Mouse (Mus musculus) hindbrain, embryonic 11.5 days (tissue): Measurements from ENCODE around the gene Frs2. TPM values are rescaled to one million over a fixed set of nuclear protein-coding genes. Genes with fewer than 3 reads are reported as not detected.

Experiments
- ATAC-seq: fragments of 200-750 bp; cut with Nextera tagmentation; 2 replicates; pipeline ENCODE4 v1.8.0; 2017; ENCODE audit warnings: mild to moderate bottlenecking, moderate TSS enrichment, moderate library complexity; ENCODE audit not compliant: low FRiP score
- DNase-seq: peaks from one replicate; pipeline ENCODE4 v3.0.0-alpha.2; 2015; ENCODE audit warnings: low spot score
- H3K27ac ChIP-seq: fragments of 300-500 bp; sonication (generic); 2 replicates; pipeline ENCODE4 v1.5.1; 2014; ENCODE audit warnings: mild to moderate bottlenecking, low read depth, low read length
- H3K27me3 ChIP-seq: fragments of 300-500 bp; sonication (generic); 2 replicates; pipeline ENCODE4 v1.6.1; 2014; ENCODE audit warnings: mild to moderate bottlenecking, low read length, moderate library complexity, mixed read lengths; ENCODE audit not compliant: control insufficient read depth, insufficient read depth
- H3K36me3 ChIP-seq: fragments of 300-500 bp; sonication (generic); 2 replicates; pipeline ENCODE4 v1.6.1; 2014; ENCODE audit warnings: mild to moderate bottlenecking, low read length, moderate library complexity, mixed read lengths; ENCODE audit not compliant: control insufficient read depth, insufficient read depth
- H3K4me1 ChIP-seq: fragments of 300-500 bp; sonication (generic); replicated peaks from 2 replicates; pipeline ENCODE4 v1.6.1; 2014; ENCODE audit warnings: low read length, mixed read lengths; ENCODE audit not compliant: control insufficient read depth, insufficient read depth
- H3K4me2 ChIP-seq: fragments of 300-500 bp; sonication (generic); replicated peaks from 2 replicates; pipeline ENCODE4 v1.6.1; 2014; ENCODE audit warnings: mild to moderate bottlenecking, low read depth, low read length
- H3K4me3 ChIP-seq: fragments of 300-500 bp; sonication (generic); 2 replicates; pipeline ENCODE4 v1.5.1; 2014; ENCODE audit warnings: low read depth, low read length
- H3K9ac ChIP-seq: fragments of 300-500 bp; sonication (generic); 2 replicates; pipeline ENCODE4 v1.6.1; 2014; ENCODE audit warnings: low read depth, low read length
- H3K9me3 ChIP-seq: fragments of 300-500 bp; sonication (generic); 2 replicates; pipeline ENCODE4 v1.6.1; 2016; ENCODE audit warnings: low read length; ENCODE audit not compliant: control insufficient read depth
- WGBS: fragments of 180-500 bp; shearing (Covaris S2); extraction: QIAGEN DNeasy Blood & Tissue Kit; methylation state at CpG from one replicate; pipeline ENCODE4 v1.1.7; 2014; 5-methylcytosine and 5-hydroxymethylcytosine counted together
- polyA plus RNA-seq: library from polyadenylated mRNA; unstranded; fragments of >200 nt; fragmentation: Nextera tagmentation; extraction: Ambion mirVana; gene quantifications from 2 replicates; pipeline ENCODE4 v1.2.1, GENCODE M21; 2014

Gene Frs2
- polyA plus RNA-seq, 1 experiment from 2014 or later: 31.1 TPM

DNA sequence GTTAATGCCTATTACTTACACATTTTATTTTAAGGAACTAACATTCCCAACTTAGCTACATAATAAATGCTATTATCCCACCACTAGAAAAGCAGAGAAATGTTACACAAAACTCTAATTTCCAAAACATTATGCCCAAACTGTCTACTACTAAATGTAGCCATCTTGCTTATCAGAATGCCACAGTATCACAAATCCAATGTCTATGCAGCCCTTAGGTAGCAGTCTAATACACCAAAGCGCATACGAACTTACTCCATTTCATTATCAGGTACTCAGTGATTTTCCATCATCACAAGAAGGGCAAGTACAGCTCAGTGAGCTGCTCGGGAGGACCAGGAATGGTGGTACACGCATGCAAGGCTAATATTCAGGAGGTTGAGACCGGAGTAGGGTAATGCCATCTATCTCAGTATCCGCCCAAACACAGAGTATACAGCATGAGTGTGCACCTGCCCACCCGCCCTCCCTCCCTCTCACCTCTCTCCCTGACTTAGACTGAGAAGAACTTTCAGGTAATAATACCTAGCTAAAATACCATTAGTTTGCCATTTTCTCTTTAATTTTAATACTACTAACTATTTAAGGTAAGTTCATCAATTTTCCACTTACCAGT, 28.2 kb downstream of the Frs2 start:
- H3K27me3 ChIP-seq: no peaks in the 10 kb centered on the region
- H3K9ac ChIP-seq: no peak overlapping the region
- no peak for DNase-seq
- H3K9me3 ChIP-seq: no peaks in the 10 kb centered on the region
- no peaks in the 10 kb centered on the region for H3K4me1 ChIP-seq
- no peak overlapping the region for H3K4me2 ChIP-seq
- no peak overlapping the region for H3K4me3 ChIP-seq
- ATAC-seq: no peak
- H3K36me3 ChIP-seq: no peaks in the 10 kb centered on the region
- WGBS: 94% methylated on average over 7 of the region's 7 CpGs
- H3K27ac ChIP-seq: no peak overlapping the region

DNA sequence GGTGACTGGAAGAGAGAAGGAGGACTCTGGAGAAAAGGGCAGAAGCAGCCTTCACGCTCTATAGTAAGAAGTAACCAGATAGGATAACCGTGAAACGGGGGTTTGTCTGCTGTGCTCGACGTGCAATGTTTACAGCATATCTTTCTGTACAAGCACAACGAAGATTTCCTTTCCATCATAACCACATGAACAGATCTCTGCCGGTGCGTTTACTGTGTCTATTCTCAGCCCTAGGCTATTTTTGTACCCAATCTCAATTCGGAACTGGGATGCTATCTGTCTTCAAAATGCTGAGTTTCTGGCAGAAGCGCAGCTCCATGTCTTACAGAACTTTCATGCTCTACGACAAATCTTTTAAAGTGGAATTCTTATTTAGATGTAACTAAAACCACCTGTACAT, 28.8 kb downstream of the Frs2 start:
- Histone ChIP-seq H3K27me3 (no peaks in the 10 kb centered on the region), H3K4me2 (no peak overlapping the region), H3K36me3 (no peaks in the 10 kb centered on the region), H3K4me3 (no peak overlapping the region), H3K9ac (no peak overlapping the region), H3K4me1 (no peaks in the 10 kb centered on the region), H3K9me3 (no peaks in the 10 kb centered on the region), H3K27ac (no peak overlapping the region)
- ATAC-seq (no peak), DNase-seq (no peak)
- 90% methylated on average over 11 of the region's 11 CpGs for WGBS

DNA sequence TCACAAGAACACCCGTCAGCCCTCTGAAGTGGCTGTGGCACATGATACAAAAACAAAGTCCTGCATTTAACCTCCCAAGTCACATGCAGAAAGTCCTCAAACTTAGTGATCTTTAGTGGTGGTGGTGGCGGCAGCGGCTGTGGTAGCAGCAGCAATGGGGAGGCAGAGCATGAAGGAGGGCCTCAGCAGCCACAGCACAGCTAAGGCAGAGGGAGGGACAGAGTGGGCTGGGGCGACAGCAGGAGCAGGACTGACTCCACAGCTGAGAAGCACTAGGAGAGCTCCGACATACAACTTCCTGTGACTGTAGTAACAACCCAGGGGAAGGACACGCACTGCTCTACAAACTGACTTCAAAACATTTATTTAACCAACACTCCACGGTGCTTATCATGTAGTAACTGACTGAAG, 29.9 kb downstream of the Frs2 start:
- H3K4me3 ChIP-seq: no peak overlapping the region
- no peak for DNase-seq
- no peak overlapping the region for H3K4me2 ChIP-seq
- no peak overlapping the region for H3K9ac ChIP-seq
- no peak overlapping the region for H3K27ac ChIP-seq
- H3K4me1 ChIP-seq: no peaks in the 10 kb centered on the region
- WGBS: 82% methylated on average over 7 of the region's 7 CpGs
- H3K36me3 ChIP-seq: no peaks in the 10 kb centered on the region
- H3K27me3 ChIP-seq: no peaks in the 10 kb centered on the region
- no peaks in the 10 kb centered on the region for H3K9me3 ChIP-seq
- no peak for ATAC-seq

DNA sequence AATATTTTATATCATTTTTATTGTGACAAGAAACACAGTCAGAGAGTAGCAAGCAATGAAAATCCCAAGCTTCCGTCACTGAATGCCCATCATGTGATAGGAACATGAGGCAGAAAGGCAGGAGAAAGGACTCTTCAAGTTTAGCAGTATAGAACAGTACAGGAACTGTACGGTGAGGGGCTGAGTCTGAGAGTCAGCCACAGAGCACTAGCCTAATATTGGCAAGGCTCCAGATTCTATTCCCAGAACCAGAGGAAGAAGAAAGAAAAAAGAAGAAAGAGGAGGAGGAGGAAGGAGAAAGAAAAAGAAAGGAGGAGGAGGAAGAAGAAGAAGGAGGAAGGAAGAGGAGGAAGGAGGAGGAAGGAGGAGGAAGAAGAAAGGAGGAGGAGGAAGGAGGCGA, 32.7 kb downstream of the Frs2 start:
- Histone ChIP-seq H3K4me1 (no peaks in the 10 kb centered on the region), H3K27ac (no peak overlapping the region), H3K9ac (no peak overlapping the region), H3K36me3 (no peaks in the 10 kb centered on the region), H3K27me3 (no peaks in the 10 kb centered on the region), H3K4me2 (no peak overlapping the region), H3K9me3 (no peaks in the 10 kb centered on the region), H3K4me3 (no peak overlapping the region)
- WGBS: 84% methylated on average over 2 of the region's 3 CpGs
- no peak for DNase-seq
- no peak for ATAC-seq

DNA sequence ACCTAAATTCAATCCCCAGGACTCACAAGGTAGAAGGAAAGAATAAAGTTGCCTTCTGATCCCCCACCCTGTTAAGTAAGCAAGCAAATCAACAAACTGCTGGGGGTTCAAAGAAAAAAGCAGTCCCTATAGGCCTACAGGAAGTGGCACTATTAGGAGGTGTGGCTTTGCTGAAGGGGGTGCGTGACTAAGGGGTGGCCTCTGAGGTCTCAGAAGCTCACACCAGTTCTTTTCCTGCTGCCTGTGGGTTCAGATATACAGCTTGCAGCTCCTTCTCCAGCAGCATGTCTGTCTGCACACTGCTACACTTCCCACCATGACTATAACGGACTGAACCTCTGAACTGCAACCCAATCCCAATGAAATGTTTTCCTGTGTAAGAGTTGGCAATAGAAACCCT, 35.8 kb downstream of the Frs2 start:
- Histone ChIP-seq H3K36me3 (no peaks in the 10 kb centered on the region), H3K4me1 (no peaks in the 10 kb centered on the region), H3K9ac (no peak overlapping the region), H3K27me3 (no peaks in the 10 kb centered on the region), H3K4me2 (no peak overlapping the region), H3K4me3 (no peak overlapping the region), H3K27ac (no peak overlapping the region), H3K9me3 (no peaks in the 10 kb centered on the region)
- DNase-seq: no peak
- WGBS: 64% methylated on average over 2 of the region's 2 CpGs
- no peak for ATAC-seq

DNA sequence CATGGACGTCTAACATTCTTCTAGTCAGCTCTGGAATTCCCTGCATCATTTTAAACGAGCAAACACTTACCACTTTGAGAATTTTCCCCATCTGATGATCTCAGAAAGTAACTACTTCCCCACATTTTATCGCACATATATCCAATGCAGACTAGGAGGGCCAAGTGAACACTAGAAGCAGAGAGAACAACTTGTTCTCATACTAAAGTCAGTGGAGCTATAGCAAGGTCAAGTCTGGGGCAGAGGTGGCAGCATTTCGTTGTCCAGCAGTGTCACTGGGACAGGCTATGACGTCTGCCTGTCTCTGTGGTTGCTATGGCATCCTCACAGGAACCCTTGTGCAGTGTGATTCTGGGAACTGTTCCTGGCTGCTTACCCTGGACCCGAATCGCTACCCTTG, 36.9 kb downstream of the Frs2 start:
- 62% methylated on average over 7 of the region's 7 CpGs for WGBS
- ATAC-seq: no peak

DNA sequence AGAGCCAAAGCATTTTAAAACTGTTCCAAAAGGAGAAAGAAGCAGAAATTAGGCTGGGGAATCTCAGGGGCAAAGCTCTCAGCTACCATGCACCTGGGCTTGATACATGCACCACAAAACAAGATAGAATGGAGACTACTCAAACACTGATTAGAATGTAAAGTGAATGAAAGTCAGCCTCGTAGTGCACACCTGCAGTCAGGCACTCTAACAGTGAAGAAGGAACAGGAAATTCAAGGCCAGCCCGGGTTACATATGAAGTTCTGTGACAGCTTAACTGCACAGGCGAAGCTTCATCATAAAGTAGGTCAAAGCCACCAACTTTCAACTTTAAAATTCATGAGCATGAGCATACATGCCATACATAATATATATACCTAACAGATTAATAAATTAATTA, 38.1 kb downstream of the Frs2 start:
- no peak overlapping the region for H3K4me3 ChIP-seq
- no peak for DNase-seq
- WGBS: 83% methylated on average over 3 of the region's 3 CpGs
- H3K36me3 ChIP-seq: no peaks in the 10 kb centered on the region
- no peak overlapping the region for H3K9ac ChIP-seq
- ATAC-seq: no peak
- H3K27me3 ChIP-seq: no peaks in the 10 kb centered on the region
- no peaks in the 10 kb centered on the region; the same call in 1 of the 2 replicates for H3K4me1 ChIP-seq
- H3K27ac ChIP-seq: no peak overlapping the region
- no peak overlapping the region for H3K4me2 ChIP-seq
- H3K9me3 ChIP-seq: no peaks in the 10 kb centered on the region

More for the DNA sequence above, 36.9 kb downstream of the Frs2 start:
- Histone ChIP-seq H3K27me3 (no peaks in the 10 kb centered on the region), H3K4me1 (no peaks in the 10 kb centered on the region), H3K4me3 (no peak overlapping the region), H3K36me3 (no peaks in the 10 kb centered on the region), H3K4me2 (no peak overlapping the region), H3K9ac (no peak overlapping the region), H3K27ac (no peak overlapping the region), H3K9me3 (no peaks in the 10 kb centered on the region)
- DNase-seq: peak; percentile 20

DNA sequence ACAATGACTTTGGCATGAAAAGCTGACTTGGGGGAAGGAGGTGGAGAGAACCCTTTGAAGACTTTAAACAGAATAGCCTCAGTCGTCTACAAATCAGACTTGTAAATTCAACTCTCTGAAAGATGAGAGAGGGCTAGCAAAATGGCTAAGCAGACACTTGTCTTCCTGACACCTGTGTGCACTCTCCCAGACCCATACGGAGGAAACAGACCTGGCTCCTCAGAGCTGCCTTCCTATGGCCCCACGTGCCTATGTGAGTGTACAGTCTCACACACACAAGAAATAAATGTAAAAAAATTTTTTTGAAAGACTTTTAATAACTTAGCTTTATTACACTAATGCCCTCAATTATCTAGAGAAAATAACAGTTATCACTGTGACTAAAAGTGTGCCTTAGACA, 41.6 kb downstream of the Frs2 start:
- 23% methylated on average over 3 of the region's 3 CpGs for WGBS
- H3K9ac ChIP-seq: no peak overlapping the region
- H3K27ac ChIP-seq: no peak overlapping the region
- ATAC-seq (no peak), DNase-seq (no peak)
- no peaks in the 10 kb centered on the region; the same call in 1 of the 2 replicates for H3K4me1 ChIP-seq
- H3K4me3 ChIP-seq: no peak overlapping the region
- no peaks in the 10 kb centered on the region for H3K9me3 ChIP-seq
- no peak overlapping the region for H3K4me2 ChIP-seq
- no peaks in the 10 kb centered on the region for H3K27me3 ChIP-seq
- H3K36me3 ChIP-seq: no peaks in the 10 kb centered on the region

DNA sequence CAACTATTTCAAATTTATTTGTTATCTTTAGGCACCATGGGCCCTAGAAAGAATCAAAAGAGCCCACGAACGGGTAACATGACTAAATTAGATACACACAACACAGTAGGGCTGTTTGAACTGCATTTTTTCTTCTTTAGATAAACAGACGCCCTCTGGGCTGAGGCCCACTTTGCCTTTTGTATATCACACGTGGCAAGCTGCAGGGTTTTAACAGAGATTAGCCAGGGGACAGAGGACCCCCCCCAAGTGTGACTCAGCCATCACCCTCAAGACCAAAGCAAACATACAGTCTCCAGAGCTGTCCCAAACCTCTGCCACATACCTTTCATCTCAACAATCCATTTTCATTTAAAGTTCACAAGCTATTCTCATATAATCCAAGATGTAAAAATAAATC, 42.1 kb downstream of the Frs2 start:
- no peak for ATAC-seq
- H3K9ac ChIP-seq: no peak overlapping the region
- no peaks in the 10 kb centered on the region for H3K27me3 ChIP-seq
- WGBS: 12% methylated on average over 4 of the region's 4 CpGs
- no peak overlapping the region for H3K27ac ChIP-seq
- no peaks in the 10 kb centered on the region for H3K36me3 ChIP-seq
- DNase-seq: no peak
- no peaks in the 10 kb centered on the region; the same call in 1 of the 2 replicates for H3K4me1 ChIP-seq
- no peak overlapping the region for H3K4me3 ChIP-seq
- H3K9me3 ChIP-seq: no peaks in the 10 kb centered on the region
- no peak overlapping the region for H3K4me2 ChIP-seq
